Mouse (Mus musculus): ENCODE measurements at regions not wholly inside any gene's neighbourhood (a gene's known extent, or its start where the extent isn't known, plus 50 kb on each side); places are given as distances from the start of the nearest gene placed in this dataset.

DNA sequence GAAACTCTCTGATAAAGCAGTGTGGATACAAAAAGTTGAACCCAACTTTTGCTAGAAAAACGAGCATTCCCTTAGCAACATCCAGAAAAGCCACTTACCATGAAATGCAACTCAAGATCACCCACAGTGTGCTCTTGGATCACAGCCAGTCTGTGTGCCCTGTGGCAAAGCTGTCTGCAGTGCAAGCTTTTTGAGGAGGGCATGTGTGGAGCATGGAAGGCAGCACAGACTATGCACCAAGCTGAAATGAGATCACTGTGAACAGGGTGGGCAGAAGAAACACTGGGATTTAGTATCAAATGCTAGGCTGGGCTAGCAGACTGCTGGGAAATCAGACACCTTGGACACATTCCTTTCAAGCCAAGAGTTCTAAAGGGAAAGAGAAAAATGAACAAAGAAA lies 162.4 kb downstream of the Sim1 start:
- H3K4me2 ChIP-seq (ENCODE audit: low read length): no peak overlapping the region
- H3K4me3 ChIP-seq (ENCODE audit: low read depth, low read length): no peak overlapping the region
- 14% methylated on average over 1 of the region's 1 CpGs for WGBS
- H3K9ac ChIP-seq (ENCODE audit: low read length): no peak overlapping the region
- H3K27me3 ChIP-seq (replicated peaks; ENCODE audit: control insufficient read depth, insufficient read depth, low read length): no peaks in the 10 kb centered on the region
- no peaks in the 10 kb centered on the region for H3K36me3 ChIP-seq (ENCODE audit: control insufficient read depth, insufficient read depth, low read length)
- no peaks in the 10 kb centered on the region for H3K9me3 ChIP-seq (replicated peaks; ENCODE audit: control insufficient read depth, low read length)
- no peak overlapping the region for H3K27ac ChIP-seq (ENCODE audit: low read depth, low read length)
- DNase-seq (ENCODE audit: low spot score): peak; percentile 32
- ATAC-seq: peak; percentile 67
- H3K4me1 ChIP-seq (ENCODE audit: control insufficient read depth, insufficient read depth, low read length): no peaks in the 10 kb centered on the region

DNA sequence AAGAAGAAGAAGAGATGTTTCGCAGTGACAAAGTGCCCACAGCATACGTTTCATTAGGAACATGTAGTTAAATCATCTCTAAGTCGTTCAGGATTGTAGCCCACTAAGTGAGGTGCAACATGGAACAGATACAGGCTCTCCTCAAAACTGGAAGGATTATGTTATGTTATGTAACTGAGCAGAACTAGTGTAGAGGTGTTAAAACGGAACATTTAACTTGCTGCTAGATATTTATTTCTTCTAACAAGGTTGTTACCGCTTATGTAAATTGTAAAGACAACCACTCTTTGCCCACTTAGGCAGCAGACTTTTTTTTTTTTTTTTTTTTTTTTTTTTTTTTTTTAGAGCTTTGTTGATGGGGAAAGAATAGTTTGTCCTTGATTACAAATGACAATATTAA lies 163.8 kb downstream of the Sim1 start:
- Histone ChIP-seq H3K36me3 (ENCODE audit: control insufficient read depth, insufficient read depth, low read length) (no peaks in the 10 kb centered on the region), H3K9ac (ENCODE audit: low read length) (no peak overlapping the region), H3K4me1 (ENCODE audit: control insufficient read depth, insufficient read depth, low read length) (no peaks in the 10 kb centered on the region), H3K4me2 (ENCODE audit: low read length) (no peak overlapping the region), H3K27ac (ENCODE audit: low read depth, low read length) (no peak overlapping the region), H3K4me3 (ENCODE audit: low read depth, low read length) (no peak overlapping the region), H3K27me3 (replicated peaks; ENCODE audit: control insufficient read depth, insufficient read depth, low read length) (no peaks in the 10 kb centered on the region), H3K9me3 (replicated peaks; ENCODE audit: control insufficient read depth, low read length) (no peaks in the 10 kb centered on the region)
- DNase-seq (ENCODE audit: low spot score) (no peak), ATAC-seq (no peak)
- WGBS: 87% methylated on average over 5 of the region's 5 CpGs

DNA sequence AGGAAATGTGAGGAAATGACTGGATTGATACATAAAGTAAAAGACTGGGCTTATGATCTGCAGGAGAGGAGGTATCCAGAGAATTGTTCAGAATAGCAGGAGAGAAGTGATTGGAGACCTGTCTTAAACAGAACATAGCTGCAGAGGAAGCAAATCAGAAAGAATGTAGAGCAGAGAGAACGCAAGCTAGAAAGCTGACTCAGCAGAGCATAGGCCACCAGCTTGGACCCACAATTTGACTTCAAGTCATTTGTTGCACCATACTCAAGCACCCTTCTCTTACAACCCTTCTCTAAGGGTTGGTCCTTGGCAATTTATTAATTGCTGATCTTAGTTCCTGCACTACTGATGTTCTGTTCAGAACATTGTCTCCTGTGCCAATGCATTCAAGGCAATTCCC lies 207.0 kb downstream of the Sim1 start:
- WGBS: 97% methylated on average over 1 of the region's 1 CpGs
- ATAC-seq: no peak
- no peaks in the 10 kb centered on the region for H3K27me3 ChIP-seq (replicated peaks; ENCODE audit: control insufficient read depth, insufficient read depth, low read length)
- H3K27ac ChIP-seq (ENCODE audit: low read depth, low read length): no peak overlapping the region
- DNase-seq (ENCODE audit: low spot score): no peak
- H3K4me1 ChIP-seq (ENCODE audit: control insufficient read depth, insufficient read depth, low read length): no peaks in the 10 kb centered on the region
- H3K4me3 ChIP-seq (ENCODE audit: low read depth, low read length): no peak overlapping the region
- no peak overlapping the region for H3K9ac ChIP-seq (ENCODE audit: low read length)
- H3K9me3 ChIP-seq (replicated peaks; ENCODE audit: control insufficient read depth, low read length): no peaks in the 10 kb centered on the region
- no peak overlapping the region for H3K4me2 ChIP-seq (ENCODE audit: low read length)
- no peaks in the 10 kb centered on the region for H3K36me3 ChIP-seq (ENCODE audit: control insufficient read depth, insufficient read depth, low read length)

DNA sequence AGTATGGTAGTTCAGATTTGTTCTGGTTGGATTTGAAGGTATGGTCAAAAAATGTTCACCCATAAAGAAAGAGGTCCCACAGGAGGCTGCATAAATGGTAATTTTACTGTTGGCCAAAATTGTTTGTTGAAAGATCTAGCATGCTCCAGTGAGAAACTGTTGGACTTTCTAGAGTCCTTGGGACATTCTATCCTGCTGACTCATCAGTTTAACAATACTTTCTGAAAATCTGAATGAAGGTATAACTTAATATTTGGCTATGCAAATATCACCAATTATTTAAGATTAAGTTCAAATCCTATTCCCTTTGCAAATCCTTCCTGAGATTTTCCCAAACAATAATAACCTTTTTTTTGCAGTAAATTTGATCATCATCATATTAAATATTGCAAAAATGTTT lies 257.3 kb downstream of the Sim1 start:
- DNase-seq (ENCODE audit: low spot score) (no peak), ATAC-seq (no peak)
- Histone ChIP-seq H3K27ac (ENCODE audit: low read depth, low read length) (no peak overlapping the region), H3K27me3 (replicated peaks; ENCODE audit: control insufficient read depth, insufficient read depth, low read length) (no peaks in the 10 kb centered on the region), H3K9me3 (replicated peaks; ENCODE audit: control insufficient read depth, low read length) (no peaks in the 10 kb centered on the region), H3K4me1 (ENCODE audit: control insufficient read depth, insufficient read depth, low read length) (peaks cover 12% of the 10 kb centered on the region), H3K4me3 (ENCODE audit: low read depth, low read length) (no peak overlapping the region), H3K9ac (ENCODE audit: low read length) (no peak overlapping the region), H3K4me2 (ENCODE audit: low read length) (no peak overlapping the region), H3K36me3 (ENCODE audit: control insufficient read depth, insufficient read depth, low read length) (no peaks in the 10 kb centered on the region)

DNA sequence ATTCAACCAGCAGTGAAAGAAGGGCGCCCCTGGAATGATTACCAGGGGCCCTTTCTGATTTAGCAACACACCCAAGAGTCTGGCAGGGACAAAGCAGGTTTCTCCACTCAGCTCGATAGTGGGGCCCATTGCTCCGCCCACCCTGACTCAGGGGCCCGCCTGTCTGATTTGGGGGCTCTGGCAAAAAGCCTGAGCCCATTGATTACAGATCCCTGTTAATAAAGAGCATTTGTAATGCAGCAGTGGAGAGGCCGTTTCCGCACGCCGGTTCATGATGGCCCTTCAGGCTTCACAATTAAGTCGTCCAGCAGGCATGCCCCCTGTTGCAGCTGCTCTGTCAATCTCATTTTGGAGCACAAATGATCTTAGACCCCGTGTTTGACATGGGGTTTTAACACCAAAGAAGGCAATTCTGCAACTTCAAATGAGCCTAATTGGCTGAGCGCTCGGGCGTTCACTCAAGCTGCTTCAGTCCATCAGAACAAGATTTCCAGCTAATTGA lies 259.0 kb downstream of the Sim1 start:
- Histone ChIP-seq H3K27ac (ENCODE audit: low read depth, low read length) (peak overlapping the region; percentile 59; the same call in 1 of the 2 replicates), H3K4me3 (ENCODE audit: low read depth, low read length) (peak overlapping the region; percentile 15; the same call in 1 of the 2 replicates), H3K27me3 (replicated peaks; ENCODE audit: control insufficient read depth, insufficient read depth, low read length) (no peaks in the 10 kb centered on the region), H3K9me3 (replicated peaks; ENCODE audit: control insufficient read depth, low read length) (no peaks in the 10 kb centered on the region), H3K4me2 (ENCODE audit: low read length) (peak overlapping the region; percentile 44), H3K4me1 (ENCODE audit: control insufficient read depth, insufficient read depth, low read length) (peaks cover 12% of the 10 kb centered on the region), H3K36me3 (ENCODE audit: control insufficient read depth, insufficient read depth, low read length) (no peaks in the 10 kb centered on the region), H3K9ac (ENCODE audit: low read length) (0 out of 2 replicates have a peak overlapping the region, but pooled peaks have one; percentile 38)
- WGBS: 2% methylated on average over 13 of the region's 13 CpGs
- ATAC-seq: peak; percentile 96
- DNase-seq (ENCODE audit: low spot score): peak; percentile 95

DNA sequence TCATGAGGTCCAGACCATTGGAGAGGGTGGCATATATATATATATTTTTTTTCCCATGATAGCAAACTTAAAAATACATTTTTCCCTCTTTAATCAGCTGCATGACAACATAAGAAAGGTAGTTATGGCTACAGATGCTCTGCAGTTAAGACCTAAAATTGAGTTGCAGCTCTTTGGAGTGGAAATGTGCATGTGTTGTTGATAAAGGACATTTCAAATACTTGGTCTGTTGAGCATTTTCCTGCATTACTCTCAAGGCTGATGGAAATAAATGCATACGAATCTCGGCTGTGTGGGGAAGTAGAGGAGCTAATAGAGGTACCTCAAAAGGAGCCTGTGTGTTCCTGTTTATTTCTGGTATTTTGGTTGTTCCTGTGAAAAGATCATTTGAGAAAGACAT lies 259.5 kb downstream of the Sim1 start:
- ATAC-seq (peak; percentile 22), DNase-seq (ENCODE audit: low spot score) (peak; percentile 59)
- no peaks in the 10 kb centered on the region for H3K9me3 ChIP-seq (replicated peaks; ENCODE audit: control insufficient read depth, low read length)
- peak overlapping the region; percentile 44 for H3K4me2 ChIP-seq (ENCODE audit: low read length)
- peaks cover 12% of the 10 kb centered on the region for H3K4me1 ChIP-seq (ENCODE audit: control insufficient read depth, insufficient read depth, low read length)
- H3K4me3 ChIP-seq (ENCODE audit: low read depth, low read length): no peak overlapping the region
- H3K36me3 ChIP-seq (ENCODE audit: control insufficient read depth, insufficient read depth, low read length): no peaks in the 10 kb centered on the region
- no peaks in the 10 kb centered on the region for H3K27me3 ChIP-seq (replicated peaks; ENCODE audit: control insufficient read depth, insufficient read depth, low read length)
- 1% methylated on average over 2 of the region's 2 CpGs for WGBS
- H3K9ac ChIP-seq (ENCODE audit: low read length): no peak overlapping the region
- peak overlapping the region; percentile 52; the same call in 1 of the 2 replicates for H3K27ac ChIP-seq (ENCODE audit: low read depth, low read length)

DNA sequence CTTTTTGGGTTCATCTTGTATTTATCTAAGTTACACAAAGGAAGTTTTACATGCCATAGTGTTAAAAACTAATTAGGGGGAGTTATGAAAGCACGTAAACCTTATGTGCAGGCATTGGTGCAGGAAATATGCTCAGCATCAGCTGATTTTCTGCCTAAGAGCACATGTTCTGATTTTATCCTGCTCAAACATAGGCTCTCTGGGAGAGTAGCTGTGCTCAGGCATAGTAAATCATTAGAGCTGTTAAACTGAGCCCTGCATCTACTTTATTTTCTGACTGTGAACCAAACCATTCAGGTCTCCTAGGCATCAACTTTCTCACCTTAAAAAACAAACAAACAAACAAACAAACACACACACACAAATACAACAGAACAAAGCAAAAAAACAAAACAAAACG lies 260.2 kb downstream of the Sim1 start:
- WGBS: 56% methylated on average over 2 of the region's 2 CpGs

DNA sequence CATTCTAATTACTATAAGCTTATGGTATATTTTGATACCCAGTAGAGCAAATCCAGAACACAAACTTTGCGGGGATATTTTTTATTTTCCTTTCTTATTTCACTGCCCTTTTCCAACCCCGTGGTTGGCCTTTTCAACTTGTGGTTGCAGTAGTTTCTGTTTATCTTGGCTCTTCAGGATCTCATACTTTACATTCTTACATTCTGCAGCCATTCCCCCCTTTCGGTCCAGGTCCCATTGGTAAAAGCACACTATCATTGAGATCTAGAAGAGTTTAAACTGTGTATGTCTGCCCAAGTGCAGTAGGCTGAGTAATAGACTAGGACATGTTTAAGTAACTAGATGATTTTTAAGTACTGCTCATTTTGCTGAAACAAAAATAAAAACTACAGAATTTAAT lies 279.1 kb downstream of the Sim1 start:
- no peaks in the 10 kb centered on the region for H3K9me3 ChIP-seq (replicated peaks; ENCODE audit: control insufficient read depth, low read length)
- no peak overlapping the region for H3K27ac ChIP-seq (ENCODE audit: low read depth, low read length)
- no peaks in the 10 kb centered on the region for H3K36me3 ChIP-seq (ENCODE audit: control insufficient read depth, insufficient read depth, low read length)
- H3K4me3 ChIP-seq (ENCODE audit: low read depth, low read length): no peak overlapping the region
- no peak overlapping the region for H3K4me2 ChIP-seq (ENCODE audit: low read length)
- ATAC-seq: no peak
- no peak overlapping the region for H3K9ac ChIP-seq (ENCODE audit: low read length)
- 0 out of 2 replicates have a peak, but pooled peaks cover 2% of the 10 kb centered on the region for H3K4me1 ChIP-seq (ENCODE audit: control insufficient read depth, insufficient read depth, low read length)
- 91% methylated on average over 3 of the region's 3 CpGs for WGBS
- DNase-seq (ENCODE audit: low spot score): no peak
- H3K27me3 ChIP-seq (replicated peaks; ENCODE audit: control insufficient read depth, insufficient read depth, low read length): no peaks in the 10 kb centered on the region

More for the DNA sequence above, 260.2 kb downstream of the Sim1 start:
- H3K36me3 ChIP-seq (ENCODE audit: control insufficient read depth, insufficient read depth, low read length): no peaks in the 10 kb centered on the region
- no peak overlapping the region for H3K27ac ChIP-seq (ENCODE audit: low read depth, low read length)
- peaks cover 12% of the 10 kb centered on the region for H3K4me1 ChIP-seq (ENCODE audit: control insufficient read depth, insufficient read depth, low read length)
- no peak overlapping the region for H3K4me2 ChIP-seq (ENCODE audit: low read length)
- H3K9me3 ChIP-seq (replicated peaks; ENCODE audit: control insufficient read depth, low read length): no peaks in the 10 kb centered on the region
- ATAC-seq (no peak), DNase-seq (ENCODE audit: low spot score) (peak; percentile 18)
- no peak overlapping the region for H3K4me3 ChIP-seq (ENCODE audit: low read depth, low read length)
- H3K27me3 ChIP-seq (replicated peaks; ENCODE audit: control insufficient read depth, insufficient read depth, low read length): no peaks in the 10 kb centered on the region
- no peak overlapping the region for H3K9ac ChIP-seq (ENCODE audit: low read length)

DNA sequence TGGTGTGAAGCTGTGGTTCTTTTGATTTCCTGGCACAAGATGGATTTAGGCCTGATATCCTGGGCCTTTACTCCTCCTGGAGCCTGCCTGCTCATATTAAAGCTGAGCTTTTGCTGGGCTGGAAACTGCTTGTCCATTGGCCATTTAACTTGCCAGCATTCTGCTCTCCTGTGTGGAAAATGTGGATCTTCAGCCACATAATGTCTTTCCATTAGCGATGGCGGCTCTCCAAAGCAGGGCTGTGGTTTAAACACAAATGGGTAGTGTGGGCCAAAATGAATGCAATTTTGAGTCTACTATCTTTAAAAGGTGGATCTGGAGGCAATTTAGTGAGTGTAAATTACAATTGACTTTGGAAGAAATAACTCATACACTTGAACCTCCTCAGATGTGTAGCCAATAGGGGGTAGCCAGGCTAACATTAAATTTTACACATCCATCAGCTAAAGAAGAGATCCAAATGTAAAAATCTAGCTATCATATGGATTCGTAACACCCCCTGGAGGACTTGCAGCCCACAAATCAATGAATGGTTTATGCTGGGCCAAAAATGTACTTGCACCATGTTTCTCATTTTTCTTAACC lies 281.5 kb downstream of the Sim1 start:
- DNase-seq (ENCODE audit: low spot score) (no peak), ATAC-seq (no peak)
- Histone ChIP-seq H3K4me2 (ENCODE audit: low read length) (no peak overlapping the region), H3K9me3 (replicated peaks; ENCODE audit: control insufficient read depth, low read length) (no peaks in the 10 kb centered on the region), H3K4me1 (ENCODE audit: control insufficient read depth, insufficient read depth, low read length) (0 out of 2 replicates have a peak, but pooled peaks cover 2% of the 10 kb centered on the region), H3K27me3 (replicated peaks; ENCODE audit: control insufficient read depth, insufficient read depth, low read length) (no peaks in the 10 kb centered on the region), H3K27ac (ENCODE audit: low read depth, low read length) (no peak overlapping the region), H3K4me3 (ENCODE audit: low read depth, low read length) (no peak overlapping the region), H3K36me3 (ENCODE audit: control insufficient read depth, insufficient read depth, low read length) (no peaks in the 10 kb centered on the region), H3K9ac (ENCODE audit: low read length) (no peak overlapping the region)
- WGBS: 89% methylated on average over 3 of the region's 3 CpGs

All from forebrain, embryonic 14.5 days (tissue).